Comparison of ENCODE assay signal across 8 mouse cellular contexts in the genomic region with DNA sequence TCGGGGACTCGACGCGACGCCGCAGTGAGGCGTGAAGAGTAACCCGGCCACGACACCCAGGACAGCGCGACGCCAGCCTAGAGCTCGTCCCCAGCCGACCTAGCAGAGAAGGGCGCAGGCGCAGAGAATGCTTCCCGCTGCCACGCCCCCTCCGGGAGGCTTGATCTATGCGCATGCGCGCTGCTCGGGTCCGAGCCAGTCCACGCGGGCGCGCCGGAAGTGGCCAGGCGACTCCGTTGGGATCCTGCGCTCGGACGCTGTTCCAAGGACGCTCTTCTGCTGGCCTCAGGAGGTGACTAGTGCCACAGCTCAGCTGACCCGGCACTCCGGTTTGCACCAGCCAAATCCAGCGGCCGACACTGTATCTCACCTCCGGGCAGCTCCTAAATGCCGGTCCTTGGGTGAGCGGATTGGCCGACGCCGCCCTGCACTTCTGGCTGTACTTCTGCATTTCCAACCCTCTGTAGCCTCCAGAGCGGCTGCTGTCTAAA. TPM values are rescaled to one million over a fixed set of nuclear protein-coding genes. Genes with fewer than 3 reads are reported as not detected.
DNase-seq lines count a peak whose midpoint lies in the region; ATAC-seq and TF ChIP-seq lines count a peak whose summit lies in the region.

A gene (minus strand): TSS at position 148 of the 491 bp plus-strand sequence.

- WGBS in forebrain, embryonic 16.5 days: under 1% methylated on average over 46 of the region's 46 CpGs
- WGBS in lung, embryonic 14.5 days: under 1% methylated on average over 46 of the region's 46 CpGs
- under 1% methylated on average over 46 of the region's 46 CpGs for WGBS in olfactory bulb, adult 2 months
- under 1% methylated on average over 46 of the region's 46 CpGs for WGBS in thymus, adult 2 months

- peaks cover 32% of the 10 kb centered on the region for H3K4me1 ChIP-seq in G1E (ENCODE audit: insufficient read depth, low read depth, low read length)
- H3K4me1 ChIP-seq in forebrain, embryonic 16.5 days (replicated peaks; ENCODE audit: control insufficient read depth, insufficient read depth, low read length): peaks cover 7% of the 10 kb centered on the region
- H3K4me1 ChIP-seq in lung, embryonic 14.5 days (ENCODE audit: insufficient read depth): no peaks in the 10 kb centered on the region
- H3K4me1 ChIP-seq in olfactory bulb, adult 2 months (ENCODE audit: control insufficient read depth, insufficient read depth, low read length): no peaks in the 10 kb centered on the region
- no peaks in the 10 kb centered on the region for H3K4me1 ChIP-seq in thymus, adult 2 months (replicated peaks; ENCODE audit: control insufficient read depth, insufficient read depth, low read length)

- peak within 1 kb of the TSS; percentile 94 for H3K9ac ChIP-seq in forebrain, embryonic 16.5 days (replicated peaks; ENCODE audit: low read depth, low read length)
- H3K9ac ChIP-seq in lung, embryonic 14.5 days: peak within 1 kb of the TSS; percentile 77

- intact Hi-C loops in heart, postnatal 36 days (cut with DNase I): loop anchor here (2.0 to 5.0 kb wide), 2 partner anchors 77 to 662 kb away; a partner anchor contains a TSS

- peak within 1 kb of the TSS; percentile 96 for H3K27ac ChIP-seq in forebrain, embryonic 16.5 days (ENCODE audit: low read length)
- peak within 1 kb of the TSS; percentile 93 for H3K27ac ChIP-seq in layer of hippocampus, adult 2 months
- peak within 1 kb of the TSS; percentile 96 for H3K27ac ChIP-seq in lung, embryonic 14.5 days (ENCODE audit: low read depth)
- peak within 1 kb of the TSS; percentile 84 for H3K27ac ChIP-seq in olfactory bulb, adult 2 months (ENCODE audit: insufficient read depth, low read depth, low read length)
- no peak within 1 kb of the TSS for H3K27ac ChIP-seq in thymus, adult 2 months (ENCODE audit: control insufficient read depth, insufficient read depth, low read length)

- peak; percentile 84 for TF ChIP-seq POLR2A in olfactory bulb, adult 2 months (IDR thresholded peaks at IDR 0.05; ENCODE audit: insufficient read depth, low read depth, low read length)
- peak; percentile 70 for TF ChIP-seq POLR2A in thymus, adult 2 months (IDR thresholded peaks at IDR 0.05; ENCODE audit: control insufficient read depth, extremely low read depth, insufficient read depth, low read length, poor library complexity)

- TF ChIP-seq CTCF in G1E (IDR thresholded peaks at IDR 0.05; ENCODE audit: low read depth, low read length): no peak
- TF ChIP-seq CTCF in layer of hippocampus, adult 2 months (conservative IDR thresholded peaks at IDR 0.05): no peak
- no peak for TF ChIP-seq CTCF in lung, embryonic 14.5 days (IDR thresholded peaks at IDR 0.05; ENCODE audit: low read depth)
- no peak for TF ChIP-seq CTCF in olfactory bulb, adult 2 months (IDR thresholded peaks at IDR 0.05; ENCODE audit: insufficient read depth, low read depth, low read length)
- no peak for TF ChIP-seq CTCF in thymus, adult 2 months (IDR thresholded peaks at IDR 0.05; ENCODE audit: borderline replicate concordance, control insufficient read depth, extremely low read depth, insufficient read depth, low read length, poor library complexity)

- peaks cover 2% of the 10 kb centered on the region for H3K36me3 ChIP-seq in G1E (replicated peaks)
- H3K36me3 ChIP-seq in forebrain, embryonic 16.5 days (ENCODE audit: control insufficient read depth, insufficient read depth): no peaks in the 10 kb centered on the region
- peaks cover 4% of the 10 kb centered on the region; the same call in 1 of the 2 replicates for H3K36me3 ChIP-seq in lung, embryonic 14.5 days (ENCODE audit: insufficient read depth)
- no peaks in the 10 kb centered on the region for H3K36me3 ChIP-seq in thymus, adult 2 months (ENCODE audit: control insufficient read depth, insufficient read depth, low read length)

- H3K27me3 ChIP-seq in G1E (ENCODE audit: insufficient read depth, low read length): no peaks in the 10 kb centered on the region
- no peaks in the 10 kb centered on the region for H3K27me3 ChIP-seq in forebrain, embryonic 16.5 days (replicated peaks; ENCODE audit: control insufficient read depth, insufficient read depth, low read length)
- no peaks in the 10 kb centered on the region for H3K27me3 ChIP-seq in lung, embryonic 14.5 days (ENCODE audit: insufficient read depth, low read length)
- no peaks in the 10 kb centered on the region for H3K27me3 ChIP-seq in thymus, adult 2 months (ENCODE audit: control insufficient read depth, insufficient read depth, low read length)

- ATAC-seq in G1E (ENCODE audit: extremely low read depth, insufficient number of reproducible peaks, low FRiP score, poor library complexity, severe bottlenecking): peak; percentile 86
- ATAC-seq in forebrain, embryonic 16.5 days: peak; percentile 97
- ATAC-seq in lung, embryonic 14.5 days (ENCODE audit: insufficient read depth): peak; percentile 99

- no peaks in the 10 kb centered on the region for H3K9me3 ChIP-seq in G1E (replicated peaks)
- H3K9me3 ChIP-seq in forebrain, embryonic 16.5 days (ENCODE audit: control insufficient read depth, low read length): no peaks in the 10 kb centered on the region
- no peaks in the 10 kb centered on the region for H3K9me3 ChIP-seq in lung, embryonic 14.5 days (ENCODE audit: low read depth, low read length)

- H3K4me3 ChIP-seq in G1E (ENCODE audit: low read depth, low read length): peak within 1 kb of the TSS; percentile 89
- peak within 1 kb of the TSS; percentile 84 for H3K4me3 ChIP-seq in forebrain, embryonic 16.5 days (replicated peaks; ENCODE audit: low read length)
- H3K4me3 ChIP-seq in layer of hippocampus, adult 2 months: peak within 1 kb of the TSS; percentile 66
- peak within 1 kb of the TSS; percentile 74 for H3K4me3 ChIP-seq in lung, embryonic 14.5 days (ENCODE audit: low read depth, low read length)
- peak within 1 kb of the TSS; percentile 71 for H3K4me3 ChIP-seq in olfactory bulb, adult 2 months (ENCODE audit: insufficient read depth, low read depth, low read length)
- H3K4me3 ChIP-seq in thymus, adult 2 months (ENCODE audit: control insufficient read depth, insufficient read depth, low read length): peak within 1 kb of the TSS; percentile 71

- peak within 1 kb of the TSS; percentile 64 for H3K4me2 ChIP-seq in forebrain, embryonic 16.5 days (ENCODE audit: low read length)
- H3K4me2 ChIP-seq in lung, embryonic 14.5 days: peak within 1 kb of the TSS; percentile 75

- peak; percentile 95 for DNase-seq in G1E (ENCODE audit: low spot score)
- peak; percentile 97 to 100 for DNase-seq in cerebellum, adult 18-20 months
- peak; percentile 99 to 100 for DNase-seq in heart, postnatal 36 days
- DNase-seq in layer of hippocampus, adult 2 months (ENCODE audit: low spot score in 2 of 2): peak; percentile 94 to 98
- peak; percentile 99 for DNase-seq in lung, embryonic 14.5 days
- peak; percentile 95 for DNase-seq in thymus, adult 2 months

RNA-seq across cellular contexts. Expression of the gene that starts here (rescaled TPM):
- total RNA-seq in G1E (2014; fragmentation: Nextera tagmentation) (31.1 and 40.0 TPM in 2 replicates), G1E (2017) (11.9 and 15.5 TPM in 2 replicates)
- polyA plus RNA-seq in G1E (2012): 0.67 and 1.0 TPM in 2 replicates
- 11.1 and 11.3 TPM in 2 replicates for polyA plus RNA-seq in forebrain, embryonic 16.5 days (2015; fragmentation: Nextera tagmentation; extraction: Ambion mirVana)
- 10 to 100 TPM; 11.4 to 12.4 TPM for total RNA-seq in heart, postnatal 36 days (2021)
- total RNA-seq in layer of hippocampus, adult 2 months (2021): 10 to 100 TPM; 16.9 to 21.0 TPM
- 11.9 and 13.6 TPM in 2 replicates for polyA plus RNA-seq in lung, embryonic 14.5 days (2014; fragmentation: Nextera tagmentation; extraction: Ambion mirVana)
- polyA plus RNA-seq in olfactory bulb, adult 2 months (2012; ENCODE audit: insufficient read depth, insufficient read length, low replicate concordance, missing spikeins): not detected in 2 replicates
- polyA plus RNA-seq in thymus, adult 2 months (2012; rRNA removed): 3.3 and 3.9 TPM in 2 replicates
